Mouse (Mus musculus) MEL (cell line): Measurements from ENCODE around the gene Hmx2. TPM values are rescaled to one million over a fixed set of nuclear protein-coding genes. Genes with fewer than 3 reads are reported as not detected.

ENCODE experiments used
- DNase-seq: peaks from one replicate; pipeline ENCODE4 v3.0.0; 2011; ENCODE audit warnings: low read depth, low spot score
- H3K27ac ChIP-seq: 2 replicates; pipeline ENCODE4 v1.5.1; 2012; ENCODE audit warnings: low read depth, mild to moderate bottlenecking, control low read depth, low read length, moderate library complexity; ENCODE audit not compliant: control insufficient read depth
- H3K27me3 ChIP-seq, 2 experiments: fragments of 150-350 bp in 1 of 2; sonication (generic) in 1 of 2; 2 replicates each; pipeline ENCODE4 v1.6.1; 2012; ENCODE audit warnings: low read length in 2 of 2, mild to moderate bottlenecking in 2 of 2, improper control_type of control experiment in 1 of 2, moderate library complexity in 1 of 2; ENCODE audit not compliant: insufficient read depth in 2 of 2, control insufficient read depth in 1 of 2
- H3K36me3 ChIP-seq, 2 experiments: 2 replicates each; pipeline ENCODE4 v1.6.1; 2012 to 2014; ENCODE audit warnings: low read length in 2 of 2, improper control_type of control experiment in 1 of 2, inconsistent platforms in 1 of 2, mild to moderate bottlenecking in 1 of 2; ENCODE audit not compliant: insufficient read depth in 2 of 2, control insufficient read depth in 1 of 2
- H3K4me1 ChIP-seq, 2 experiments: fragments of 150-350 bp in 1 of 2; sonication (generic) in 1 of 2; 2 replicates each; pipeline ENCODE4 v1.6.1; 2012; ENCODE audit warnings: low read length in 2 of 2, improper control_type of control experiment in 1 of 2, mild to moderate bottlenecking in 1 of 2; ENCODE audit not compliant: insufficient read depth in 2 of 2, control insufficient read depth in 1 of 2
- H3K4me3 ChIP-seq, 2 experiments: fragments of 150-350 bp in 1 of 2; sonication (generic) in 1 of 2; 2 replicates each; pipeline ENCODE4 v1.5.1; 2012; ENCODE audit warnings: low read depth in 2 of 2, low read length in 2 of 2, mild to moderate bottlenecking in 2 of 2, moderate library complexity in 2 of 2, control low read depth in 1 of 2, improper control_type of control experiment in 1 of 2; ENCODE audit not compliant: control insufficient read depth in 1 of 2, insufficient read depth in 1 of 2
- H3K79me2 ChIP-seq: 2 replicates; pipeline ENCODE4 v1.6.1; 2012; ENCODE audit warnings: mild to moderate bottlenecking, low read length, moderate library complexity; ENCODE audit not compliant: control insufficient read depth, poor library complexity, insufficient read depth
- H3K9ac ChIP-seq: 2 replicates; pipeline ENCODE4 v1.6.1; 2012; ENCODE audit warnings: low read depth, mild to moderate bottlenecking, control low read depth, low read length, moderate library complexity; ENCODE audit not compliant: control insufficient read depth, poor library complexity, severe bottlenecking
- H3K9me3 ChIP-seq: fragments of 150-350 bp; sonication (generic); replicated peaks from 2 replicates; pipeline ENCODE4 v1.6.1; 2012; ENCODE audit warnings: mild to moderate bottlenecking, low read length, improper control_type of control experiment, moderate library complexity; ENCODE audit not compliant: insufficient read depth
- CTCF ChIP-seq, 3 experiments: IDR thresholded peaks in 2 of 3; conservative IDR thresholded peaks in 1 of 3; 2 replicates each; pipeline ENCODE4 v1.5.1; 2011 to 2012; ENCODE audit warnings: low read length in 3 of 3, low read depth in 2 of 3, mild to moderate bottlenecking in 2 of 3, improper control_type of control experiment in 1 of 3, inconsistent platforms in 1 of 3, mixed read lengths in 1 of 3, moderate library complexity in 1 of 3; ENCODE audit not compliant: control insufficient read depth in 1 of 3, insufficient read depth in 1 of 3, poor library complexity in 1 of 3, severe bottlenecking in 1 of 3
- E2F4 ChIP-seq: IDR thresholded peaks from 2 replicates; pipeline ENCODE4 v1.6.1; 2011; ENCODE audit warnings: low read depth, low read length, improper control_type of control experiment, borderline replicate concordance
- ELF1 ChIP-seq: IDR thresholded peaks from 2 replicates; pipeline ENCODE4 v1.6.1; 2014; ENCODE audit warnings: low read depth, mild to moderate bottlenecking, inconsistent platforms, low read length, improper control_type of control experiment, moderate library complexity
- GABPA ChIP-seq: IDR thresholded peaks from 2 replicates; pipeline ENCODE4 v1.6.1; 2012; ENCODE audit warnings: low read depth, mild to moderate bottlenecking, inconsistent platforms, low read length, improper control_type of control experiment, moderate library complexity
- JUND ChIP-seq: IDR thresholded peaks from 2 replicates; pipeline ENCODE4 v1.6.1; 2011; ENCODE audit warnings: low read depth, mild to moderate bottlenecking, improper control_type of control experiment, low read length
- KAT2A ChIP-seq: conservative IDR thresholded peaks from 2 replicates; pipeline ENCODE4 v1.6.1; 2012; ENCODE audit warnings: low read depth, low read length, improper control_type of control experiment, inconsistent platforms
- MAFK ChIP-seq: IDR thresholded peaks from 2 replicates; pipeline ENCODE4 v1.6.1; 2011; ENCODE audit warnings: low read depth, mild to moderate bottlenecking, low read length, improper control_type of control experiment, borderline replicate concordance
- MAX ChIP-seq: IDR thresholded peaks from 2 replicates; pipeline ENCODE4 v1.6.1; 2011; ENCODE audit warnings: low read length, improper control_type of control experiment
- MEF2A ChIP-seq: IDR thresholded peaks from 2 replicates; pipeline ENCODE4 v1.6.1; 2014; ENCODE audit warnings: low read depth, mild to moderate bottlenecking, inconsistent platforms, low read length, improper control_type of control experiment; ENCODE audit not compliant: poor library complexity, insufficient replicate concordance, severe bottlenecking; ENCODE audit errors: extremely low read depth
- MXI1 ChIP-seq: IDR thresholded peaks from 2 replicates; pipeline ENCODE4 v1.6.1; 2011; ENCODE audit warnings: mild to moderate bottlenecking, low read depth, low read length, improper control_type of control experiment
- MYB ChIP-seq: IDR thresholded peaks from 2 replicates; pipeline ENCODE4 v1.6.1; 2011; ENCODE audit warnings: mild to moderate bottlenecking, low read depth, low read length, improper control_type of control experiment
- NELFE ChIP-seq: IDR thresholded peaks from 2 replicates; pipeline ENCODE4 v1.6.1; 2011; ENCODE audit warnings: low read depth, low read length, improper control_type of control experiment
- POLR2A ChIP-seq, 2 experiments: IDR thresholded peaks; 2 replicates each; pipeline ENCODE4 v1.6.1; 2011 to 2012; ENCODE audit warnings: low read length in 2 of 2, mild to moderate bottlenecking in 2 of 2, control low read depth in 1 of 2, improper control_type of control experiment in 1 of 2, low read depth in 1 of 2, moderate library complexity in 1 of 2; ENCODE audit not compliant: control insufficient read depth in 1 of 2, insufficient read depth in 1 of 2, poor library complexity in 1 of 2
- POLR2AphosphoS2 ChIP-seq: IDR thresholded peaks from 2 replicates; pipeline ENCODE4 v1.6.1; 2011; ENCODE audit warnings: low read length, improper control_type of control experiment
- RCOR1 ChIP-seq: IDR thresholded peaks from 2 replicates; pipeline ENCODE4 v1.6.1; 2012; ENCODE audit warnings: low read depth, mild to moderate bottlenecking, inconsistent platforms, low read length, improper control_type of control experiment
- SIN3A ChIP-seq: IDR thresholded peaks from 2 replicates; pipeline ENCODE4 v1.6.1; 2012; ENCODE audit warnings: low read length, improper control_type of control experiment, inconsistent platforms
- TCF12 ChIP-seq: IDR thresholded peaks from 2 replicates; pipeline ENCODE4 v1.6.1; 2014; ENCODE audit warnings: low read depth, mild to moderate bottlenecking, inconsistent platforms, low read length, improper control_type of control experiment, moderate library complexity
- UBTF ChIP-seq: IDR thresholded peaks from 2 replicates; pipeline ENCODE4 v1.6.1; 2012; ENCODE audit warnings: low read depth, mild to moderate bottlenecking, inconsistent platforms, low read length, improper control_type of control experiment, moderate library complexity, borderline replicate concordance; ENCODE audit not compliant: insufficient read depth
- USF1 ChIP-seq: IDR thresholded peaks from 2 replicates; pipeline ENCODE4 v1.6.1; 2014; ENCODE audit warnings: low read depth, mild to moderate bottlenecking, inconsistent platforms, low read length, improper control_type of control experiment, moderate library complexity
- USF2 ChIP-seq, 2 experiments: IDR thresholded peaks; 2 replicates each; pipeline ENCODE4 v1.6.1; 2011 to 2012; ENCODE audit warnings: improper control_type of control experiment in 2 of 2, low read length in 2 of 2, borderline replicate concordance in 1 of 2, inconsistent platforms in 1 of 2, low read depth in 1 of 2, mild to moderate bottlenecking in 1 of 2; ENCODE audit not compliant: insufficient read depth in 1 of 2
- ZMIZ1 ChIP-seq: IDR thresholded peaks from 2 replicates; pipeline ENCODE4 v1.6.1; 2012; ENCODE audit warnings: low read depth, mild to moderate bottlenecking, inconsistent platforms, low read length, improper control_type of control experiment, moderate library complexity
- polyA plus RNA-seq, 2 experiments: library from polyadenylated mRNA; stranded (reverse) in 1 of 2; unstranded in 1 of 2; fragments of >175 nt in 1 of 2; fragments of >200 nt in 1 of 2; gene quantifications; 2 replicates each; pipeline versions ENCODE4 v1.2.1 to v1.2.4; 2012; ENCODE audit warnings: low replicate concordance in 2 of 2, low read depth in 1 of 2; ENCODE audit not compliant: insufficient read length in 2 of 2, insufficient read depth in 1 of 2, missing spikeins in 1 of 2
- total RNA-seq: library from RNA; depleted of rRNA; stranded (reverse); fragments of 300-350 nt; gene quantifications from 2 replicates; pipeline ENCODE4 v1.2.3, GENCODE M21; 2012

Hmx2 gene
- total and polyA plus RNA-seq, 3 experiments: 1.9 to 6.4 TPM; not detected in 1

DNA sequence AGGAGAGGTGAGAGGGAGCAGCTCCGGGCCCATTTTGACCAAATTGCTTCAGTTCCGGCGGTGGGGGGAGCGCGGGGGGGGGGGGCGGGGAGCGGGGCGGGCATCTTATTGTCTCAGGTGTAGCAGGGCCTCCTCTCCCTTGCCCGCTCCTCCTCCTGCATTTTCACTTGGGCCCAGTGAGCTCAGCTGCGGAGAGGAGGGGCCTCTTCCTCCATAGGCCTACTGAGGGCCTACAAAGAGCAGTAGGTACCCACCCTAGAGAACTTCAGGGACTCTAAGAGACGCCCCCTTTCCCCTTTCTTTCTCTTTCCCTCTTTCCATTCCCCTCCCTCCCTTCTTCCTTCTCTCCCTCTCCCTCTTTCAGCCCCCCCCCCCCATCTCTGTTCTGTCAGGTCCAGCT, 54.6 kb downstream of the Hmx2 start:
- DNase-seq: no peak
- Histone ChIP-seq H3K9me3 (no peaks in the 10 kb centered on the region), H3K9ac (no peak overlapping the region), H3K4me3 (no peak overlapping the region), H3K79me2 (no peaks in the 10 kb centered on the region), H3K36me3 (no peaks in the 10 kb centered on the region)
- no peak for TF ChIP-seq ZMIZ1
- TF ChIP-seq UBTF: no peak
- no peak for TF ChIP-seq SIN3A
- no peak for TF ChIP-seq USF1
- TF ChIP-seq USF2 (IDR thresholded peaks at IDR 0.05; ENCODE audit: borderline replicate concordance in 1 of 2, insufficient read depth in 1 of 2, low read depth in 1 of 2, low read length in 2 of 2): no peak
- TF ChIP-seq RCOR1: no peak
- no peak for TF ChIP-seq MAFK
- TF ChIP-seq JUND: no peak
- TF ChIP-seq CTCF (IDR thresholded peaks at IDR 0.05 in 2 of 3, conservative IDR thresholded peaks at IDR 0.05 in 1 of 3; ENCODE audit: control insufficient read depth in 1 of 3, insufficient read depth in 1 of 3, low read depth in 2 of 3, low read length in 3 of 3, poor library complexity in 1 of 3, severe bottlenecking in 1 of 3): no peak
- no peak for TF ChIP-seq POLR2AphosphoS2
- no peak for TF ChIP-seq POLR2A (IDR thresholded peaks at IDR 0.05; ENCODE audit: control insufficient read depth in 1 of 2, insufficient read depth in 1 of 2, low read depth in 1 of 2, low read length in 2 of 2, poor library complexity in 1 of 2)
- no peak for TF ChIP-seq MEF2A
- no peak for TF ChIP-seq KAT2A
- TF ChIP-seq MYB: no peak
- TF ChIP-seq, all 39 proteins: peak for 0
- Histone ChIP-seq H3K27ac (no peak overlapping the region), H3K4me1 (no peaks in the 10 kb centered on the region), H3K27me3 (no peaks in the 10 kb centered on the region)

- Histone ChIP-seq H3K4me1 (no peaks in the 10 kb centered on the region), H3K79me2 (no peaks in the 10 kb centered on the region)
Measured at GRCm38 (mm10) chr7:131604946-131605345, 56.4 kb downstream of the Hmx2 start.

More at GRCm38 (mm10) chr7:131604946-131605345, 56.4 kb downstream of the Hmx2 start:
- no peak for DNase-seq
- Histone ChIP-seq H3K27me3 (no peaks in the 10 kb centered on the region), H3K4me3 (no peak overlapping the region), H3K27ac (no peak overlapping the region), H3K36me3 (no peaks in the 10 kb centered on the region), H3K9ac (no peak overlapping the region), H3K9me3 (no peaks in the 10 kb centered on the region)
- TF ChIP-seq NELFE (no peak), MAX (no peak), RCOR1 (no peak), ELF1 (no peak), MYB (no peak), MXI1 (no peak), TCF12 (no peak), E2F4 (no peak), GABPA (no peak)
